Mouse (Mus musculus): ENCODE data around the gene Supt3.

Supt3 gene

GRCm38 (mm10) chr17:44776738-44777270 is at the start of gene Supt3:
TSS of gene Supt3 (plus strand) at chr17:44777152.
- DNase-seq (ENCODE audit: low read depth, low spot score), result peak; percentile 94

- DNase-seq (ENCODE audit: low read depth, low spot score), result no peak
Observed at GRCm38 (mm10) chr17:44727675-44728074, 49.3 kb upstream of the Supt3 start.

GRCm38 (mm10) chr17:44728464-44728863 is 48.5 kb upstream of the Supt3 start:
- no peak for DNase-seq (ENCODE audit: low read depth, low spot score)

- DNase-seq (ENCODE audit: low read depth, low spot score), result no peak
Observed at GRCm38 (mm10) chr17:44733544-44734310, 43.2 kb upstream of the Supt3 start.

- DNase-seq (ENCODE audit: low read depth, low spot score), result no peak
Observed at GRCm38 (mm10) chr17:44734501-44735222, 42.3 kb upstream of the Supt3 start.

GRCm38 (mm10) chr17:44735223-44735990 is 41.5 kb upstream of the Supt3 start:
- DNase-seq (ENCODE audit: low read depth, low spot score), result peak; percentile 25

GRCm38 (mm10) chr17:44735991-44736561 is 40.9 kb upstream of the Supt3 start:
- DNase-seq (ENCODE audit: low read depth, low spot score), result peak; percentile 45

- no peak for DNase-seq (ENCODE audit: low read depth, low spot score)
Observed at GRCm38 (mm10) chr17:44737275-44738120, 39.5 kb upstream of the Supt3 start.

GRCm38 (mm10) chr17:44738121-44738637 is 38.8 kb upstream of the Supt3 start:
- DNase-seq (ENCODE audit: low read depth, low spot score), result no peak

- no peak for DNase-seq (ENCODE audit: low read depth, low spot score)
Observed at GRCm38 (mm10) chr17:44742246-44742645, 34.7 kb upstream of the Supt3 start.

GRCm38 (mm10) chr17:44743780-44744179 is 33.2 kb upstream of the Supt3 start:
- DNase-seq (ENCODE audit: low read depth, low spot score), result no peak

GRCm38 (mm10) chr17:44745378-44745777 is 31.6 kb upstream of the Supt3 start:
- DNase-seq (ENCODE audit: low read depth, low spot score), result no peak

GRCm38 (mm10) chr17:44766318-44766717 is 10.6 kb upstream of the Supt3 start:
- no peak for DNase-seq (ENCODE audit: low read depth, low spot score)

GRCm38 (mm10) chr17:44766975-44767374 is 10.0 kb upstream of the Supt3 start:
- DNase-seq (ENCODE audit: low read depth, low spot score), result no peak

GRCm38 (mm10) chr17:44767375-44767774 is 9.6 kb upstream of the Supt3 start:
- DNase-seq (ENCODE audit: low read depth, low spot score), result no peak

GRCm38 (mm10) chr17:44768522-44768921 is 8.4 kb upstream of the Supt3 start:
- no peak for DNase-seq (ENCODE audit: low read depth, low spot score)

GRCm38 (mm10) chr17:44770871-44771270 is 6.1 kb upstream of the Supt3 start:
- DNase-seq (ENCODE audit: low read depth, low spot score), result no peak

GRCm38 (mm10) chr17:44772576-44772975 is 4.4 kb upstream of the Supt3 start:
- DNase-seq (ENCODE audit: low read depth, low spot score), result no peak

GRCm38 (mm10) chr17:44777337-44777804 is 419 bp downstream of the Supt3 start:
- no peak for DNase-seq (ENCODE audit: low read depth, low spot score)

GRCm38 (mm10) chr17:44778141-44778540 is 1.2 kb downstream of the Supt3 start:
- no peak for DNase-seq (ENCODE audit: low read depth, low spot score)

Data from retina, postnatal 7 days (tissue).